Mouse (Mus musculus) MEL-GATA-1-ER (cell line): ENCODE data around the gene Gosr2.
A peak's percentile ranks its signal among the peaks of the same experiment; 100 is the strongest.

Source experiments
- DNase-seq: peaks from one replicate; pipeline ENCODE4 v3.0.0-alpha.2; 2012; ENCODE audit warnings: low read depth; ENCODE audit errors: extremely low read depth

Gene Gosr2

DNA sequence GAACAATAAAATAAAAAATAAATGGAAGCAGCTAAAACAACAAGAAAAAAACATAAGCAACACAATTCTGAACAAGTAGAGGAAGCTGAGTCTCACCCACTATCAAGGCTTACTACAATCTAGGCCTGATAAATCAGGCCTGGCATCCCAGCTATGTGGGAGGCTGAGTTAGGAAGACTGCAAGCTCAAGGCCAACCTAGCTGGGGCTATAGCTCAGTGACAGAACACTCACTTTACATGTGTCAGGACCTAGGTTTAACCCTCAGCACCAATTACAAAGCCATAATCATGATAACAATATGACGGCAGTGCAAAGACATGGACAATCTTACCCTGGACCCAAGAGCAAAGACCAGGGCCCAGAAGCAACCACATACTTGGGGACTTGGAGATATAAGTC, 6.7 kb downstream of the Gosr2 start:
- DNase-seq = no peak

DNA sequence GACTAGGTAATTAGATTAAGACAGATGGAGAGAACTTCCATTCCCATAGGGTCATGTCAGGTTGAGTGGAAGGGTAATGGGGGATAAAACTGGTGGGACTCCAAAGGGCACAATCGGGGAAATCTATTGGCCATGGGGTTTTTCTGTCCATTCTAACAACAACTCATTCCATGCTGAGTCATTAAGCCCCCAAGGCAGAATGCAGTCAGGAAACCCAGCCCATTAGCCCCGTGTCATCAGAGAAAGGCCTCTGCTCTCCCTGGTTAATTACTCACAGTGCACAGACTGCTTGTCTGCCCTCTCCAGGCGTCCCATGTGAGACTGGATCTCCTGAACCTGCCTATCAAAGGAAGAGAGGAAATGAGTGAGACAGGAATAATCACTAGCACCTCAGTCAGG, 8.7 kb downstream of the Gosr2 start:
- no peak for DNase-seq

DNA sequence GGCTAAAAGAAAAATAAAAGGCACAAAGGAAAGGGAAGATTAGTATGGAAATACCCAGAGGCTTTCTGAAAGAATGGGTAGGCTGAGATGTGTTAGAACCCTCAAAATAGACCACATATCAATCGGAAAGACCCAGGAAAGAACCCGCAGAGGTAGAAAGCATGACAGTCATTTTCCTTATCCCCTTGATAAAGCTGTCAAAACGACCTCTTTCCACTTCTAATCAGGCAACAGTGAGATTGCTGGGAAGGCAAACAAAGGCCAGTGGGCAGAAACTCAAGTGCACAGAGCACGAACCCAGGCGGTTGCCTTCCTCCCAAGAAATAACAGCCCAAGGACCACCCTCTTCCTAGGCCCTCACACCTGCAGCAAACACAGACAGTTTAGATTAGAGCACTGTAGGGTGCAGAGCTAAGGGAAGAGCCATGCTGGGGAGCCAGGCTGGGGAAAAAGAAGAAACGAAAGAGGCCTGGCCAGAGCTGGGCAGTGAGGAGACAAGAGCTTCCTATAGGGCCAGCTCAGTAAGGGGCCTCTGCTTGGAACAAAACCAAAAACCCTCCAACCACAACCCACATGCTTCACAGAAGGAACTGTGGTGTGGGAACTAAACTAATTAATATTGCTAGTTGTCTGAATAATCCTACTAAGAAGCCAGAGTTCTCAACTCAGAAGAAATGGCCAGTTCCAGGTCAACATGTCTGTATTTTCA, 9.3 kb downstream of the Gosr2 start:
- no peak for DNase-seq

- DNase-seq = no peak
Observed at GRCm38 (mm10) chr11:103686706-103687105, 11.0 kb downstream of the Gosr2 start.

GRCm38 (mm10) chr11:103685261-103685736, 12.4 kb downstream of the Gosr2 start:
- no peak for DNase-seq

DNA sequence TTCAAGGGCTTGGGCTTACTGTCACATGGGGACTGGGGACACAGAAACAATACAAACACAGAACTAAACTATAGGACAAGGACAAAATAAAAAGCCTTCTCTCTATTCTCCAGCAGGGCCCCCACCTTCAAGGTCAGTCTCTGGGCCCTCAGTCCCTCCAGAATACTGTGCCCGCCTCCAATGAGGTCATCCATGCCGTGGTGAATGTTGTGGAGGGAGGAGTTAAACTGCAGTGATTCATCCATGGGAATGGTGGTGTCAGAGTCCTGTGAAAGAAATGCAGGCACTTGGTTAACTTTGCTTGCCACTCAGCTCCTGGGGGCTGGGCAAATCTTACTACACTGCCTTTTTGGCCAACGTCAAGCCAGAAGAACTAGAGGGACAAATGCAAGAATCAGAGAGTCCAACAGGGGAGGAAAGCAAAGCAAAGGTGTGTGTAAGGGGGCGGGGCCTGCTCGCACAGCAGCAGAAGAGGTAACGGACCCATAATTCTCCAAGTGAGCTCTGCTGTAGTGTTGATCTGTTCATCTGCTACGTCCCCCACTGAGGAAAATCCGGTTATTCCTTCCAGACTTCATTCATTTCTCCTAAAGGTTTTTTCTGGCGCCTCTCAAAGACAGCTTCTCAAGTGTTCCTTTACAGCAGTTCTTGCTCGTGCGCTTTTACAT, 13.9 kb downstream of the Gosr2 start:
- DNase-seq = no peak

DNA sequence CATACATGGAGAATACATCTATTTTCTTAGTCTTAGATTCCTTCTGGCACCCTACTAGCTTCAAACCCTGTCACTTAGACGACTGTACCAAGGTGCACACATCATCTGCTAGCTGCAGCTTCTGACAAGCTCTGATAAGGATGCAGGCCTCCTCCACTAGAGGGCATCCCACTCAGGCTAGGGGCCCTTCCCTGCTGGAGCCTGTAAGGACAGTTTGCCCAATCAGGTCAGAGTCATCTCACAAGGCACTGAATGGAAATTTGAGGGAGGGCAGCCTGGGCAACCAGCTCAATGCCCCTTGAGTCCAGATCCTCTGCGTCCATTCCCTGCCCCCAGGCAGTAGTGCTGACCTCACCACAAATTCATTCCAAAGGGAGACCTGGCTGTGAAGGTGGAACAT, 20.7 kb downstream of the Gosr2 start:
- DNase-seq = peak; percentile 9

- DNase-seq = peak; percentile 9
Observed at GRCm38 (mm10) chr11:103675556-103675955, 22.1 kb downstream of the Gosr2 start.

DNA sequence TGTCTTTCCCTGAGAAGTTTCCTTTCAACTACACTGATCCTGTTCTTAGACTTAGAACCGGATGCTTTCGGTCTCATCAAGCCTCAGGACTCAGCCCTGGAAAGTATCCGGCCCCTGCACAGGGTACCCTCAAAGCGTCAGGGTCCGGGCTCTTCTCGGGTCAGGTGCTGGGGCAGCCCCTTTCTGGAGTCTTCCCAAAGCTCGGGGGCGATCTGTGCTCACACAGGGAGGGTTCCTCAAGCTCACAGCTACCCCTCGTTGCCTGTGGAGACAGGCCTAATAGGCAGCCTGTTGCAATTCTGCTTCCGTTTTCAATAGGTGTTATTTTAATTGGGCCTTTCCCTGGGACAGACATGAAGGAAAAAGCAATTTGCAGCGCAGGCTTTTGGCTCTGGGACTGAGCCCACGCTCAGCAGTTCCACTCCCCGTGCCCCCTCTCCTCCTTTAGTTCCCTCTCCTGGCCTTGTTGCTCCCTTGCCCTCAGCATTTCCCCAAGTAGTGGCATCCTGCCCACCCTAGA, 30.7 kb downstream of the Gosr2 start:
- DNase-seq = no peak

DNA sequence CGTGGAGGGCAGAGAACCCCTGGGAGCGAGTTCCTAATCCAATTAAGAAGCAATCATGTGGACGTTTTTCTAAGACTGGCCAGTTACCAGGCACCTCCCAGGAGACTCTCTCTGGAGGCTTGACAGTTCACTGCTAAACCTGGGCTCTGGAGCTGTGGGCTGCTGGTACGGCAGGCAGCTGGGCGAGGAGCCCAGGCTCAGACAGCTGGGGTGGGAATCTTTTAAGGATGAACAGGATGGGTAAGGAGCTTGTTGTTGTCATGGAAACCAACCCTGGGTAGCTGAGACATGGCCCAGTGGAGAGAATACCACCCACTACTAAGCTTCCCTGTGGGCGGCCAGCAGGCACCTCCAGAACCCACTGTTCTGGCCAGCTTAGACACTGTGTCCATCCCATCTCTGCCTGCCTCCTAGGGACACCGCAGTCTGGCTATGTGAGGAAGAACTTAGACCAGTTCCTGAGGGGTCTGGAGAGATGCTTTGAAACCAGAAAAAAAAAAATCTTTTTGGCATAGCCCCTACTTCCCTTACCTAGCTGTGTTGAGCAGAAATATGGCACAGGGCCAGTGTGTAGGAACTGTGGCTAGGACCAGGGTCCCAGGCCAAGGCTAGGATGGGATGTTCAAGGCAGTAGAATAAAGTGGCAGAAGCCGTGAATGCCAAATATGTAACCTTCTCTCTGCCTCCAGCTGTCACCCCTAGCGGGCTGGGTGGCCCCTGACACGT, 31.4 kb downstream of the Gosr2 start:
- no peak for DNase-seq

- DNase-seq = no peak
Observed at GRCm38 (mm10) chr11:103665695-103666094, 32.0 kb downstream of the Gosr2 start.

DNA sequence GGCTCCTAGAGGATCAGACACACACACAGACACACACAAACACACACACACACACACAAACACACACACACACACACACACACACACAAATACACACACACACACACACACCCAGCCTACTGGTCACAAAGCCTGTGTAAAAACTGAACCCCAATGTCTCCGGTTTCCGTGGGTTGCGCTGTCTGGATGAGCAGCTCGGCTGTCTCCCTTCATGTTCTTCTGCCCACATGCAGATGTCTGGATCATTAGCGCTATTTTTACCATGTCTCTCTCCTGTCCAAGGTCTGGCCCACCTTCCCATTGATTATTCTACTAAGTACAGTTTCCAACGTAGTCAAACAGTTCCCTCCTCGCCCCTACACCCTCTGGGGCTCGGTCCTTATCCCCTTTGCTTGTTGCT, 34.6 kb downstream of the Gosr2 start:
- no peak for DNase-seq

DNA sequence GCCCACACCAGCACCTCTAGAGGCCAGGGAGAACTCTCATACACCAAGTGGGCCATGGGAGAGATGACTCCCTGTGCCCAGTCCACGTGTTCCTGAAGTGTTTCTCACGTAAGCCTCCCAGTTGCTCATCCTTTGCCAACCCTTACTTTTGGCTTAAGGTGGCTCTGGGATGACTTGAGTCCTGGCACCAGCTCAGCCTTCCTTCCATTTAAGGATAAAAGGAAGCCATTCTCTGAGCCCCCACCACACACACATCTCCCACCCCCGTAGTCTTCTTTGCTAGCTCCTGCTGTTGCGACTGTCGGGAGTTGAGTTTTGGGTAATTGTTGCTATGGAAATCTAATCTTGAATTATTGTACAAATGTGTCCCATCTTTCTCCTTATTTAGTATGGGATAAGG, 35.2 kb downstream of the Gosr2 start:
- no peak for DNase-seq

GRCm38 (mm10) chr11:103661863-103662262, 35.8 kb downstream of the Gosr2 start:
- DNase-seq = no peak

GRCm38 (mm10) chr11:103658189-103658588, 39.5 kb downstream of the Gosr2 start:
- no peak for DNase-seq

DNA sequence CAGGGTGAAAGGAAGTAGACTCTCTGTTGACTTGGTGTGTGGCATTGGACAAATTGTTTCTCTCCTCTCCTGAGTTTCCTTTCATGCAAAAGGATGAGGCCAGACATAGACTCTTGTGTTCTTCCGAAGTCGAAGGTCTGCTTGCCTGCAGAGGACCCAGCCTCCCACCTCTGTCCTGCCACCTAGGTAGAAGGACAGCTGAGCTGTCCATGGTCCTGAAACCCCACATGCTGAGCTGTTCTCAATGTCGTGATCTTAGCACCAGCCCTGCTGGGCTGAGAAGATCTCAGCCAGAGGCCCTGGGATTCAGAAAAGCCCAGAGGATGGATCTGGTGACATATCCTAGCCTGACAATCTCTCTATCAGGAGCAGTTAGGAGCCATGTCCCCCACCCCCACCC, 41.2 kb downstream of the Gosr2 start:
- no peak for DNase-seq

GRCm38 (mm10) chr11:103653359-103653965, 44.2 kb downstream of the Gosr2 start:
- no peak for DNase-seq

DNA sequence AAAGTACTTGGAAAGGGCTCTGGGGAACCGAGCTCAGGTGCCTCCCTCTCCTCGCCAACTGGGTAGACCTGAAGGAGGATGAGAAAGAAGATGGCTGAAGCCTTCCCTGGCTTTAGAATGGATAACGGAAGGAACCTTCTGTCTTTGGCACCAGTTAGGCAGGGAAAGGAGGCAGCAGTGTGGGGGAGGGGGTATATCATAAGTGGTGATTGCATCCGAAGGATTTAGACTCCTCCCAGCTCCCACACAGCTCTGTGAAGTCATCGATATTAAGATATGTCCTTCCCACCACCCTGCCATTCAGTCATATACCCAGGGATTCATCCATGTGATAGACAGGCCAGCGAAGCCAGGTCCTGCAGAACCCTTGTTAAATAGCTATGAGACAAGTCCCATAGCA, 46.3 kb downstream of the Gosr2 start:
- DNase-seq = no peak

- no peak for DNase-seq
Observed at GRCm38 (mm10) chr11:103649983-103650493, 47.7 kb downstream of the Gosr2 start.

DNA sequence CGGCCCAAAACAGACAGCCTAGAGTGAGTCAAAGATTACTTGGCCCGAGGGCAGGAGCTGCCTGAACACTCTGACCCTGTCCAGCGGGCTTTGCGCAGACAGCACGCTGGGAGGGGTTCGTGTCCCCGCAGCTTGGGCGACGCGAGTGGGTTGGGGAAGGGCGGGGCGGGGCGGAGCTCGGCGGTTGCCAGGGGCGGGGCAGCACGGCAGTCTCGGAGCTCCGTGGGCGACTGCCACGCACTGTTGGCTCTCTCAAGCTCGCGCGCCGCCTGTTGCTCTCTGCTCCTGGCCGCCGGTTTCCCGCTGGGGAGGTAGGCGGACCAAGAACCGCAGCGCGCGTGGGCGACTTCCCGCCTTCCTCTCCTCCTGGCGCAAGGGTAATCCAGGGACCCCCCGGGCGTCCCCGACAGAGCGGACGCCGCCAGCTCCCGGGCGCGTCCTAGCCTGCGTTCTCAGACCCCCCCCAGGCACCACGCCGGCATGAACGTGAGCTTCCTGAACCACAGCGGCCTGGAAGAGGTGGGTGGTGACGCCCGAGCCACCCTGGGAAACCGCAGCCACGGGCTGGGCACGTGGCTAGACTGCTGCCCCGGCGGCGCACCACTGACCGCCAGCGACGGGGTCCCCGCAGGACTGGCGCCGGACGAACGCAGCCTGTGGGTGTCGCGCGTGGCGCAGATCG, 48.3 kb downstream of the Gosr2 start, which contains the start of gene Rprml:
TSS of gene Rprml (plus strand) at position 270 of the 682 bp plus-strand sequence.
- no peak for DNase-seq

DNA sequence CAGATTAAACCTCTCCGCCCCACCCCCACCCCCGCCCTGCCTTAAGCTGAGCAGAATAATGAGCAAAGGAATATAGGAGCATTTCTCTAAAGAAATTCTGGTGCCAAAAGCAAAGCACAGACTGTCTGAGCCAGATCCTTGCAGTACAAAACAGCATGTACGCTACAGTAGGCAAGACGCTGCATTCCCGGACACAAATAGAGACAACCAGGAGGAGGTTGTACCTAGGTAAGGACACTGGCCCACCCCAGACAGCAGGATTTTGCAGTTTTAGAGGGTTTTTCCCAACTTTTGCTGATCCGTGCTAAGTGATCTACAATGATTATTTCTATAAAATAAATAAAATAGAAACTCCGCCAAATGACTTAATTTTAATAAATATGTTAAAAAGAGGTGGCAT, 49.0 kb downstream of the Gosr2 start:
- no peak for DNase-seq
